Mouse (Mus musculus): ENCODE results near the gene Eif4g1. TPM values are rescaled to one million over a fixed set of nuclear protein-coding genes. Genes with fewer than 3 reads are reported as not detected.
A peak's percentile ranks its signal among the peaks of the same experiment; 100 is the strongest.

Gene Eif4g1
- total RNA-seq, 2 experiments from 2014 or later = 119 to 159 TPM

GRCm38 (mm10) chr16:20723247-20723646, 55.1 kb downstream of the Eif4g1 start:
- ATAC-seq (ENCODE audit: poor library complexity, severe bottlenecking) = no peak

DNA sequence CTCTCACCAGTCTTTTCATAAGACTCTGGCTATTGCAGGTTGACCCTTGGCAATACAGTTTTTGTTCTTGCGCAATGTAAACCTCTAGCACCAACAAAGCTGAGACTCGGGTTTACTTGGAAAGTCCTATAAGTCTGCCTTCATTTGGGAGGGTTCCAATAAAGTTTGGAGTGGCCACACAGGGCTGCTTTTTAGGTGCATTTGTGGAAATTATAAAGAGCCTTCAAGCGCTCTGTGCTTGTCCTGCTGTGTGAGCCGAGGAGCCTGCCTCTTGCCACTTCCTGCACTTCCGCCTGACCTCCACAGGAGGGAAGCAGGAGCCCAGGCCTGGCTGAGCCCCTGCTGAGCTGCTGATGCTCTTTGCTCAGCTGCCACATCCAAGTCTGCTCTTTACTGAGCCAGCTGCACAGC, 56.2 kb downstream of the Eif4g1 start:
- ATAC-seq (ENCODE audit: poor library complexity, severe bottlenecking) = peak; percentile 99

DNA sequence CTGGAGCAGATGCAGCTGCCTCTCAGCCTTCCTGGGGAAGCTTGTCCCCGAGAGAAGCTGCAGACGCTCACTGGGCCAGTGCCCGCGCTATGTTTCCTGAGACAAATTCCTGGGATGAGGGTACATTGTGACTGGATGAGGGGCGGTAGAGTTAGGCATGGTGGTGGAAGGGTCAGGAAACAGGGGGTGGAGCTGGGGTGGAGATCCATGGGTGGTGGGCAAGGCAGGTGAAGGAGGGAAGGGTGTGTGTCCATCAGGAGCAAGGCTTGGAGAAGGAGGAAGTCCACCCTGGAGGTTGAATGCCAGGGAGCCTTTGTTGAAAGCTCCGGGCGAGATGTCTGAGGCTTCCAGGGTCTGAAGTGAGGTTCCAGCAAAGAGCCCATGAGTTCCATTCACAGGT, 57.2 kb downstream of the Eif4g1 start:
- ATAC-seq (ENCODE audit: poor library complexity, severe bottlenecking) = no peak

DNA sequence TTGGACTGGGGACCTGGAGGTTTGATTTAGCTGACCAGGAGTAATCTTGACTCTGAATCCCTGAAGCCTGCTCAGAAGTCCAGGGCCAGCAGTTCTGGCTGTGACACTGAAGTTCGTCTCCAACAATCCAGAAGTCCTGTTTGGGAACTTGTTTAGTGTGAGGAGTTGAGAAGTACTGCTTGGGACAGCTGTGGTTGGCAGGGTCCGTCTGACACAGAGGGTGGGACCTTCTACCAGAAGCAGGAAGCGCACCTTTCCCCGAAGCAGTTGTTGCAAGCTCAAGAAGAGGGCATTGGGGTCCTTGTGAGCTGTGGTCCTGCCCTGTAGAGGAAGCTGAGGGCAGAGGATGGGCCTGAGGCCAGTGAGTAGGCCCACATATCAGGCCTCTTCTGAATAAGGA, 57.6 kb downstream of the Eif4g1 start:
- no peak for ATAC-seq (ENCODE audit: poor library complexity, severe bottlenecking)

DNA sequence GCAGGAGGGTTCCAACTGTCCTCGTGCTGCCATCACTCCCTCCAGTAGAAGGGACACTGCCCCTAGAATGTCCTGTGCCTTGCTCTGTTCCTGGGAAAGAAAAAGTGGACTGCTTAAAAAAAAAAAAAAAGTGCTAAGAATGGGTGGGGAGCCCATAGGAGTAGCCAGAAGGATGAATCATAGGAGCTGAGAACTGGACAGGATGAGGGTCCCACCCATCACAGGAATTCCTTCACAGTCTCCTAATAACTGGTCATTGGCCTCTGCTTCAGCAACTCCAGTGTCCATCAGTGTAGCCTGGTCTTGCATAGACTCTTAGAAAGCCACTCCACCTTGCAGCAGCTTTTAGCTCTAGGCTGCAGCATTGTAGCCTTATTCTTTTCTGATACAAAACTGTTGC, 58.3 kb downstream of the Eif4g1 start:
- ATAC-seq (ENCODE audit: poor library complexity, severe bottlenecking) = no peak

DNA sequence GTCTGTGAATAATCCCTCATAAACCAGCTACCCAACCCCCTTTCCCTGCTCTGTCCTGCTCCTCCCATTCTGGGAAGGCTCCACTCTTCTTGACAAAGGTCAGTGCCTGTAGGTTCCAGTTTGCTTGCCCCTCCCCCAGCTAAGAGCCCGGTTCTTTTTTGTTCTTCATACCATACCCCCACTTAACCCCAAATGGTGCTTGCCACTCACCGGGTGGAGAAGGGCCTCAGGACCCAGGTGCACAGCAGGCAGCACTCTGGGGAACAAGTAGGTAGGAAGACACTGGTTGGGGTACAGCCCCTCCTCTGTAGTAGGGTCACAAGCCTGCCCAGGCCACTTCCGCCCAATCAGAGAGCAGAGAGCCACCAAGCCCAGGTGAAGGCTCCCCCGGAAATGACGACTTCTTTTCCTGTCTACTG, 62.2 kb downstream of the Eif4g1 start:
- no peak for ATAC-seq (ENCODE audit: poor library complexity, severe bottlenecking)

GRCm38 (mm10) chr16:20731688-20732087, 63.6 kb downstream of the Eif4g1 start:
- no peak for ATAC-seq (ENCODE audit: poor library complexity, severe bottlenecking)

DNA sequence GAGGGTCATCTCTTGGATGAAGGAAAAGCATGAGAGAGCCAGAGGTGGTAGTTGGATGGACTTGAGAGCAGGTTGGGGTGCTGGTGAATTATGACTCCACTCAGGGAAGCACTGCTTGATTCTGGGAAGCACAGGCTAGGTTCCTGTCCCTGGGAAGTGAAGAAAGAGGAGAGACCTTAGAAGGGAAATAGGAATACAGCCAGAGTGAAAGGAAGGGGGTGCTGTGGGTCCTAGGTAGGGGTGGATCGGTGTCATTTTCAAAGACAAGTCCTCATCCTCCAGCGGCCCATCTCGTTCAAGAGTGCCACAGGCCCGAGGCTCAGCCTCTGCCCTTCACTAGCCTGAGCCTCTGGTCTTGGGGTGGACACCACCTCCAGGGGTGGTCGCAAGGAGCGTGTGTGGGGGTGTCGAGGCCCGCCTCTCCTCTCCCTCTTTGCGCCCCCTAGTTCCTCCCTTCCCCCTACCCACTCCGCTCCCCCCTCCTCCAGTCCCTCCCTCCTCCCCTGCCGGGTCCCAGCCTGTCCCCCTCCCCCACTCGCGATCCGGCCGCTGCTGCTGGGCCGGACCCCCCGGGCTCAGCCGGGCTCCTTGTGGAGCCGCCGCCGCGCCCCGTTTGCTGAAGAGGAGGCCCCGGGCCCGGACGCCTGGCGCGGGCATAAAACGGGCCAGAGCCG, 64.3 kb downstream of the Eif4g1 start:
- no peak for ATAC-seq (ENCODE audit: poor library complexity, severe bottlenecking)

DNA sequence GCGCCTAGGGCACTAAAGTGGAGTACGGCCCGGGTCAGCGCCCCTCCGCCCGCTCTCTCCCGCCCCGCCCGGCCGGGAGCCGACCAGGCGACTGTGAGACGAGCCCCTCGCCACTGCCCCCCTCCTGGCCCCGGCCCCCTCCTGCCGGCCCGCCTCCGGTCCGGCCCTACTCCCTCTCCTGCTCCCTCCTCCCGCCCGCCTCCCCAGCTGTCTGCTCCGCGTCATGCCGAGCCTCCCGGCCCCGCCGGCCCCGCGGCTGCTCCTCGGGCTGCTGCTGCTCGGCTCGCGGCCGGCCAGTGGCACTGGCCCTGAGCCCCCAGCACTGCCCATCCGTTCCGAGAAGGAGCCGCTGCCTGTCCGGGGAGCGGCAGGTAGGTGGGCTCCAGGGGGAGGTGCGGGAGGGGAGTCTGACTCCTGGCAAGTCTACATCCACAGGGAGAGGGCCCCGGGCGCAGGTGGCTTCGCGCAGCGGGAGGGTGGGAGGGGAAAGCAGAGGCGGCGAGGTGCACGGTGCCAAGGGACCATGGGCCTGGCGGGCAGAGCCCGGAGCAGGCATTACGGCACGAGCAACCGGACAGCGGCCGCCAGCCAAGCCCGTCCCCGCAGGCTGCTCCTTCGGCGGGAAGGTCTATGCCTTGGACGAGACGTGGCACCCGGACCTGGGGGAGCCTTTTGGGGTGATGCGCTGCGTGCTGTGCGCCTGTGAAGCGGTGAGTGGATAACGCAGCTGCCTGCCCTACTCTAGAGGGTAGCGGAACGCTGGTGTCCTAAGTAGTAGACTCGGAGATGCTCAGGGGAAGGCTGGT, 65.0 kb downstream of the Eif4g1 start, which contains the start of gene Chrd:
Chrd (plus strand) TSS at position 203 of the 806 bp plus-strand sequence.
- ATAC-seq (ENCODE audit: poor library complexity, severe bottlenecking) = 0 out of 2 replicates have a peak, but pooled peaks have one; percentile 19

DNA sequence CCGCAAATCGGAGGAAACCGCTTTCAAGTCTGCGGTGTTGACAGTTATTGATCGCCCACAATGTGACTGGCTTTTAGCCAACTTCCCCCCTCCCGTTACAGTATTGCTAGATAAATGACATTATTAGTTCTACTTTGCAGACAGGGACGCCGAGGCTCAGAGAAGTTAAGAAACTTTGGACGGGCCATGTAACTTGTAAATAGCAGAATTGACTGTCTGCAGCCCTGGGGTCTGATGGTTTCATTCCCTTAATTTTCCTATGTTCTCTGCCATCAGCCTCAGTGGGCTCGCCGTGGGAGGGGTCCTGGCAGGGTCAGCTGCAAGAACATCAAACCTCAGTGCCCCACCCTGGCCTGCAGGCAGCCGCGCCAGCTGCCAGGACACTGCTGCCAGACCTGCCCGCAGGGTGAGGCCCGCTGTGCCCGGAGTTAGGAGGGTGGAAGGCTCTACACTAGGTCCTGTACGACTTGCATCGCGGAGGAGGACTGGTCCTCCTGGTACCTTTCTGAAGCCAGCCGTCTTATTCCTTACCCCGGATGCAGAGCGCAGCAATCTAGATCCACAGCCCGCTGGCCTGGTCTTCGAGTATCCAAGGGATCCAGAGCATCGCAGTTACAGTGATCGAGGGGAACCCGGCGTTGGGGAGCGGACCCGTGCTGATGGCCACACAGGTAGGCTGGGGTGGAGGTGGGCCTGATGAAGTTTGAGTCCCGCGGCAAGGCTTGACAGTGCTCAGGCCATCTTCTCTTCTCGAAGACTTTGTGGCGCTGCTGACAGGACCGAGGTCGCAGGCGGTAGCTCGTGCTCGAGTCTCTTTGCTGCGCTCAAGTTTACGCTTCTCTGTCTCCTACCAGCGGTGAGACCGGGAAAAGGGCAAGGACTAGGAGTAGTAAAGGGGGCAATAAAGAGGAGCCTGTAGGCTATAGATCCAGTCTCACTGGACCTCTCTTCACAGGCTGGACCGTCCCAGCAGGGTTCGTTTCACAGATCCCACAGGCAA, 65.9 kb downstream of the Eif4g1 start, which contains the start of gene Thpo:
Thpo (minus strand) TSS at position 781 of the 1,000 bp plus-strand sequence.
- no peak for ATAC-seq (ENCODE audit: poor library complexity, severe bottlenecking)

DNA sequence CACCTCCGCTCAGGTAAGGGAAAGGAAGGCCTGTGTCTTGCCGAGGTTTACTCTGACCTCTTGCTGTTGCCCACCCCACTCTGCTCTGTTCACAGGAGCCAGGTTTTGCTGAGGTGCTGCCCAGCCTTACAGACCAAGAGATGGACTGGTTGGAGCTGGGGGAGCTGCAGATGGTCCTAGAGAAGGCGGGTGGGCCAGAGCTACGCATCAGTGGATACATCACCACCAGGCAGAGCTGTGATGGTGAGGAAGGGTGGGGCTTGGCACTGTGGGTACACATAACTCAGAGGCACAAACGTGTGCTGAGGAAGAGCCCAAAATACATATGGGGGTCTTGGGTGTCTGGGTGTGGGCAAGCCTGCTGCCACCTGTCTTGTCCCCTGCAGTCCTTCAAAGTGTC, 67.5 kb downstream of the Eif4g1 start:
- ATAC-seq (ENCODE audit: poor library complexity, severe bottlenecking) = no peak

GRCm38 (mm10) chr16:20736168-20736567, 68.1 kb downstream of the Eif4g1 start:
- no peak for ATAC-seq (ENCODE audit: poor library complexity, severe bottlenecking)

GRCm38 (mm10) chr16:20736823-20737222, 68.7 kb downstream of the Eif4g1 start:
- no peak for ATAC-seq (ENCODE audit: poor library complexity, severe bottlenecking)

DNA sequence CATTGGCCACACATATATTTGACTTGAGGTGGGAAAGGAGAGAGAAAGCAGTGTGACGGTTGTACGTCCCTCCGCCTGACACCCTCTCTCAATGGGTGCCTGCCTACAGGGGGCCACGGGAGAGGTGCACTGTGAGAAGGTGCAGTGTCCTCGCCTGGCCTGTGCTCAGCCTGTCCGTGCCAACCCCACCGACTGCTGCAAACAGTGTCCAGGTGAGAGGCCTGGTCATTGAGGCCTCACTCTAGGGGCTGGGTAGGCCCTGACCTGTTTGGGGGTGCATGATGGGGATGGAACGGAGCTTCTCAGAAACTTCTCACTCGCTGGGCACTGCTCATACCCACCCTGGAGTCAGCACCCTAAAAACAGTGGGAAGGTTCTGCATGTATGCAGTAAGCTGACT, 71.7 kb downstream of the Eif4g1 start:
- ATAC-seq (ENCODE audit: poor library complexity, severe bottlenecking) = no peak

Other genes with a start within 250 kb of the Eif4g1 start
- 22.8 and 27.4 TPM in 2 replicates for gene Abcc5, start 241.9 kb upstream of the Eif4g1 start, total RNA-seq (2015)
- 28.2 and 38.9 TPM in 2 replicates for gene Abcc5, start 241.9 kb upstream of the Eif4g1 start, total RNA-seq (2017)
- 30.1 and 31.6 TPM in 2 replicates for gene Eif2b5, start 169.5 kb upstream of the Eif4g1 start, total RNA-seq (2015)
- gene Eif2b5, start 169.5 kb upstream of the Eif4g1 start, total RNA-seq (2017) = 43.1 and 46.1 TPM in 2 replicates
- gene Dvl3, start 151.3 kb upstream of the Eif4g1 start, total RNA-seq (2015) = 21.9 and 22.4 TPM in 2 replicates
- 2.6 and 4.2 TPM in 2 replicates for gene Dvl3, start 151.3 kb upstream of the Eif4g1 start, total RNA-seq (2017)
- gene Ap2m1, start 132.8 kb upstream of the Eif4g1 start, total RNA-seq (2015) = 287 and 332 TPM in 2 replicates
- 207 and 242 TPM in 2 replicates for gene Ap2m1, start 132.8 kb upstream of the Eif4g1 start, total RNA-seq (2017)
- gene Abcf3, start 119.7 kb upstream of the Eif4g1 start, total RNA-seq (2015) = 15.4 and 21.7 TPM in 2 replicates
- 27.5 and 32.1 TPM in 2 replicates for gene Abcf3, start 119.7 kb upstream of the Eif4g1 start, total RNA-seq (2017)
- gene Vwa5b2, start 78.8 kb upstream of the Eif4g1 start, total RNA-seq (2015) = not detected in 2 replicates
- gene Vwa5b2, start 78.8 kb upstream of the Eif4g1 start, total RNA-seq (2017) = not detected in 2 replicates
- gene Eef1akmt4, start 56.7 kb upstream of the Eif4g1 start, total RNA-seq (2015) = 12.1 and 12.2 TPM in 2 replicates
- gene Eef1akmt4, start 56.7 kb upstream of the Eif4g1 start, total RNA-seq (2017) = 1.9 and 3.7 TPM in 2 replicates
- not detected in 2 replicates for gene Gm49333, start 56.7 kb upstream of the Eif4g1 start, total RNA-seq (2015)
- gene Gm49333, start 56.7 kb upstream of the Eif4g1 start, total RNA-seq (2017) = not detected in 2 replicates
- 15.3 and 21.9 TPM in 2 replicates for gene Alg3, start 56.6 kb upstream of the Eif4g1 start, total RNA-seq (2015)
- gene Alg3, start 56.6 kb upstream of the Eif4g1 start, total RNA-seq (2017) = 7.4 and 10.7 TPM in 2 replicates
- 0.29 and 0.32 TPM in 2 replicates for gene Camk2n2, start 47.0 kb upstream of the Eif4g1 start, total RNA-seq (2015)
- gene Camk2n2, start 47.0 kb upstream of the Eif4g1 start, total RNA-seq (2017) = 0.95 TPM in 1 of 2 replicates, not detected in the other
- not detected in 2 replicates for gene Ece2, start 38.5 kb upstream of the Eif4g1 start, total RNA-seq (2015)
- not detected in 2 replicates for gene Ece2, start 38.5 kb upstream of the Eif4g1 start, total RNA-seq (2017)
- gene Psmd2, start 16.7 kb upstream of the Eif4g1 start, total RNA-seq (2015) = 88.9 and 92.4 TPM in 2 replicates
- 134 and 172 TPM in 2 replicates for gene Psmd2, start 16.7 kb upstream of the Eif4g1 start, total RNA-seq (2017)
- gene Fam131a, start 24.9 kb downstream of the Eif4g1 start, total RNA-seq (2015) = 0.09 and 0.33 TPM in 2 replicates
- 0.16 and 0.55 TPM in 2 replicates for gene Fam131a, start 24.9 kb downstream of the Eif4g1 start, total RNA-seq (2017)
- 34.7 and 36.7 TPM in 2 replicates for gene Polr2h, start 49.4 kb downstream of the Eif4g1 start, total RNA-seq (2015)
- 27.8 and 29.2 TPM in 2 replicates for gene Polr2h, start 49.4 kb downstream of the Eif4g1 start, total RNA-seq (2017)
- gene Clcn2, start 49.4 kb downstream of the Eif4g1 start, total RNA-seq (2015) = 0.49 and 0.84 TPM in 2 replicates
- 1.3 and 1.4 TPM in 2 replicates for gene Clcn2, start 49.4 kb downstream of the Eif4g1 start, total RNA-seq (2017)
- not detected in 2 replicates for gene Chrd, start 64.8 kb downstream of the Eif4g1 start, total RNA-seq (2015)
- gene Chrd, start 64.8 kb downstream of the Eif4g1 start, total RNA-seq (2017) = not detected in 2 replicates
- not detected in 2 replicates for gene Thpo, start 66.2 kb downstream of the Eif4g1 start, total RNA-seq (2015)
- not detected in 2 replicates for gene Thpo, start 66.2 kb downstream of the Eif4g1 start, total RNA-seq (2017)